Mouse (Mus musculus): Measurements from ENCODE around the gene Mms22l.

- no peak for TF ChIP-seq CTCF (IDR thresholded peaks at IDR 0.05; ENCODE audit: low read depth)
- no peak for TF ChIP-seq EP300 (IDR thresholded peaks at IDR 0.05; ENCODE audit: low read depth)
These were observed 135.1 kb downstream of the Mms22l start for GRCm38 (mm10) chr4:24631177-24631911.
